Mouse (Mus musculus): ENCODE data around the gene Bcl11a. TPM values are rescaled to one million over a fixed set of nuclear protein-coding genes. Genes with fewer than 3 reads are reported as not detected.

The Bcl11a gene
- polyA plus RNA-seq, 1 experiment from 2014 or later, result 116 TPM

DNA sequence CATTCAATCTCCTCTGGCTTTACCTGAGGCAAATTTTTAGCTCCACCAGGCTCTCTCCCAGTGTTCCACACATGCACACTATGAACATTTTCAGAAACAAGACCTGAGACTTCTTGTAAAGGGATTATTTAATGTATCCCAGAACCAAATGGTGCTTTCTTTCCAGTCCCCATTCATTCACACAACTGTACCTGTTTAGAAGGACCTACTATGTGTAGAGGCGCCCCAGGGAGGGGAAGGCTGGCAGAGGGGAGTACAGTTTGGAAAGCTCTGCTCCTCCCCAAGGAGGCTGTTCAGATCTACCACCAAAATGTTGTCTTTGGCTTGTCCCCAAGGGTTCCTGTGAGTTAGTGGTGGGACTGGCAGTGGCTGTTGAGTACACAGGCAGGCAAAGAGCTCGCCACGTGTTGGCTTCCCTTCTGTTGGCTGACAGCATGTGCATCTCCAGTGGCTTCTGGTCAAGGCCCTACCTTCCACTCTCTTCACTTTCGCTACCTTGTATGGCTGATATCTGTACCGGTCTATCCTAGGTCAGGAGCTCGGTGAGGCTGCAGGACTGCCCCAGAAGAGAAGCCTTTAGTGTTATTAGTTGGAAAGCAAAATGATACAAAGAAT lies 25.4 kb downstream of the Bcl11a start:
- no peak overlapping the region for H3K9ac ChIP-seq
- no peaks in the 10 kb centered on the region for H3K36me3 ChIP-seq
- H3K9me3 ChIP-seq, result no peaks in the 10 kb centered on the region
- H3K27ac ChIP-seq (replicated peaks), result no peak overlapping the region
- peaks cover 62% of the 10 kb centered on the region for H3K4me1 ChIP-seq (replicated peaks)
- WGBS, result 72% methylated on average over 6 of the region's 6 CpGs
- ATAC-seq (ENCODE audit: low FRiP score, low read depth), result no peak
- no peaks in the 10 kb centered on the region for H3K27me3 ChIP-seq
- no peak overlapping the region for H3K4me3 ChIP-seq
- H3K4me2 ChIP-seq, result 0 out of 2 replicates have a peak overlapping the region, but pooled peaks have one; percentile 11

GRCm38 (mm10) chr11:24107414-24107813 lies 29.6 kb downstream of the Bcl11a start:
- Histone ChIP-seq H3K27ac (replicated peaks) (no peak overlapping the region), H3K9me3 (no peaks in the 10 kb centered on the region), H3K4me3 (no peak overlapping the region), H3K4me2 (no peak overlapping the region), H3K4me1 (replicated peaks) (peaks cover 52% of the 10 kb centered on the region), H3K36me3 (no peaks in the 10 kb centered on the region), H3K9ac (no peak overlapping the region), H3K27me3 (no peaks in the 10 kb centered on the region)
- WGBS, result 66% methylated on average over 5 of the region's 5 CpGs
- no peak for ATAC-seq (ENCODE audit: low FRiP score, low read depth)

DNA sequence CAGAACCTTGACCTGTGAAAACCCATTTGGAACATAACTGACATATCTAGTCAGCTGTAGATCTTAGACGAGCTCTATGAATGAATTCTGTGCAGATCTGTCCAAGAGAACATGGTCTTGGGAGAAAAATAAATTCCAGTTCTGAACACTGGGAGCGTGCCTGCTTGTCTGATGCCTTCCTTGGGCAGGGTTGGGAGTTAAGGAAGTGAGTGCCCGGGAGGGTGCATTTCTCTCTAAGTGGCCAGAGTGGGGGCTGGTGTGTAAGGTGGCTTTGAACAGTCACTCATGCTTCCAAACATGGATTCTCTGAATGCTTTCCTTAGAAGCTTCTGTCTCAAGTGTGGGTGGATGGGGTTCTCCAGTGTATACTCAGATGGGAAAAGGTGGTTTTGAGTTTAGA lies 31.1 kb downstream of the Bcl11a start:
- Histone ChIP-seq H3K4me1 (replicated peaks) (peaks cover 41% of the 10 kb centered on the region), H3K4me2 (no peak overlapping the region), H3K27ac (replicated peaks) (no peak overlapping the region), H3K9me3 (no peaks in the 10 kb centered on the region), H3K36me3 (no peaks in the 10 kb centered on the region), H3K9ac (no peak overlapping the region), H3K27me3 (no peaks in the 10 kb centered on the region), H3K4me3 (no peak overlapping the region)
- no peak for ATAC-seq (ENCODE audit: low FRiP score, low read depth)
- 71% methylated on average over 3 of the region's 3 CpGs for WGBS

GRCm38 (mm10) chr11:24109388-24109787 lies 31.5 kb downstream of the Bcl11a start:
- H3K4me3 ChIP-seq, result no peak overlapping the region
- no peaks in the 10 kb centered on the region for H3K36me3 ChIP-seq
- peaks cover 41% of the 10 kb centered on the region for H3K4me1 ChIP-seq (replicated peaks)
- 93% methylated on average over 3 of the region's 3 CpGs for WGBS
- no peaks in the 10 kb centered on the region for H3K9me3 ChIP-seq
- no peak overlapping the region for H3K4me2 ChIP-seq
- H3K9ac ChIP-seq, result no peak overlapping the region
- no peaks in the 10 kb centered on the region for H3K27me3 ChIP-seq
- no peak overlapping the region for H3K27ac ChIP-seq (replicated peaks)
- ATAC-seq (ENCODE audit: low FRiP score, low read depth), result no peak

DNA sequence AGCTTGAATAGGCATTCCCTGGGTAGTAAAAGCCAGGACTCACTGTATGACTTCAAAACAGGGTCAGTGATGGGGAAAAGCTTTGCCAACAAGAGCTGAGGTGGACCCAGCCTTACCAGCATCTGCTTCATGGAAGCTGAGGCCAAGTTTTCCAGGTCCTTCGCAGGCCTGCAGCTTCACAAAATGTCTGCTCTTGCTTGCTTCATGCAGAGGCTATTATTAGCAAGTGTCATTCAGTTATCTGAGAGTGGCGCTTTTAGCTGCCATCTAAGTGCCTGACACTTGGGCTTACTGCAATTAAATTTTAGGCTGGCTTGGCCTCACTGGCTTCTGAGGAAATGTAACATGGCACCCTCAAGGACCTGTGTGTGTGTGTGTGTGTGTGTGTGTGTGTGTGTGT lies 32.3 kb downstream of the Bcl11a start:
- Histone ChIP-seq H3K36me3 (no peaks in the 10 kb centered on the region), H3K4me3 (no peak overlapping the region), H3K4me2 (no peak overlapping the region), H3K9ac (no peak overlapping the region), H3K27me3 (no peaks in the 10 kb centered on the region), H3K4me1 (replicated peaks) (peaks cover 41% of the 10 kb centered on the region), H3K9me3 (no peaks in the 10 kb centered on the region), H3K27ac (replicated peaks) (no peak overlapping the region)
- no peak for ATAC-seq (ENCODE audit: low FRiP score, low read depth)
- 60% methylated on average over 2 of the region's 2 CpGs for WGBS

DNA sequence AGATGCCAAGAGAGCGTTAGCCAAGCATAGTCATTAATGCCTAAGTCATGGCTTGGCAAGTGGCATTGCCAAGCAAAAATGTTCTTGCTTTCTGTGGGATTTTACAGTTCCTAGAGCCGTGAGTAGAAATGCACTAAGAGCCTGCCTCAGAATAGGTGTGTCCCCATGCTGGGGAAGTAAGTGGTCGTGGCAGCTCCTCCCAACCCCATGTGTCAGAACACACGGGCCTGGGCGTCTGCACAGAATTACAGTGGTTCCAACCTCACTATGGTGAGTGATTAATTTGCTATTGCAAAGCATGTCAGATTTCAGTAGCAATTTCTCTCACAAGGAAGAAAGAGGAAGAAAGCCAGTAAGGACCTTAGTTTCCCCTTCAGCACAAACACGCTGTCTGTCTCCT lies 33.9 kb downstream of the Bcl11a start:
- Histone ChIP-seq H3K4me2 (no peak overlapping the region), H3K4me3 (no peak overlapping the region), H3K9ac (no peak overlapping the region), H3K36me3 (no peaks in the 10 kb centered on the region), H3K27me3 (no peaks in the 10 kb centered on the region), H3K4me1 (replicated peaks) (peaks cover 35% of the 10 kb centered on the region), H3K27ac (replicated peaks) (no peak overlapping the region), H3K9me3 (no peaks in the 10 kb centered on the region)
- no peak for ATAC-seq (ENCODE audit: low FRiP score, low read depth)
- WGBS, result 47% methylated on average over 6 of the region's 6 CpGs

- Histone ChIP-seq H3K9me3 (no peaks in the 10 kb centered on the region), H3K27ac (replicated peaks) (no peak overlapping the region), H3K4me2 (no peak overlapping the region), H3K4me3 (no peak overlapping the region), H3K4me1 (replicated peaks) (peaks cover 26% of the 10 kb centered on the region), H3K9ac (no peak overlapping the region), H3K36me3 (no peaks in the 10 kb centered on the region), H3K27me3 (no peaks in the 10 kb centered on the region)
- no peak for ATAC-seq (ENCODE audit: low FRiP score, low read depth)
- 79% methylated on average over 12 of the region's 12 CpGs for WGBS
Observed at GRCm38 (mm10) chr11:24115017-24115752, 37.3 kb downstream of the Bcl11a start.

- Histone ChIP-seq H3K4me3 (no peak overlapping the region), H3K27me3 (no peaks in the 10 kb centered on the region), H3K9me3 (no peaks in the 10 kb centered on the region), H3K9ac (no peak overlapping the region), H3K27ac (replicated peaks) (no peak overlapping the region), H3K4me1 (replicated peaks) (peaks cover 24% of the 10 kb centered on the region), H3K4me2 (no peak overlapping the region), H3K36me3 (no peaks in the 10 kb centered on the region)
- WGBS, result 93% methylated on average over 2 of the region's 2 CpGs
- no peak for ATAC-seq (ENCODE audit: low FRiP score, low read depth)
Observed at GRCm38 (mm10) chr11:24116041-24116440, 38.2 kb downstream of the Bcl11a start.

- no peaks in the 10 kb centered on the region for H3K36me3 ChIP-seq
- H3K27me3 ChIP-seq, result no peaks in the 10 kb centered on the region
- no peaks in the 10 kb centered on the region for H3K9me3 ChIP-seq
- H3K9ac ChIP-seq, result no peak overlapping the region
- no peak overlapping the region for H3K27ac ChIP-seq (replicated peaks)
- ATAC-seq (ENCODE audit: low FRiP score, low read depth), result no peak
- H3K4me1 ChIP-seq (replicated peaks), result peaks cover 28% of the 10 kb centered on the region
- no peak overlapping the region for H3K4me3 ChIP-seq
- H3K4me2 ChIP-seq, result no peak overlapping the region
- 87% methylated on average over 7 of the region's 7 CpGs for WGBS
Observed at GRCm38 (mm10) chr11:24116582-24117318, 38.9 kb downstream of the Bcl11a start.

DNA sequence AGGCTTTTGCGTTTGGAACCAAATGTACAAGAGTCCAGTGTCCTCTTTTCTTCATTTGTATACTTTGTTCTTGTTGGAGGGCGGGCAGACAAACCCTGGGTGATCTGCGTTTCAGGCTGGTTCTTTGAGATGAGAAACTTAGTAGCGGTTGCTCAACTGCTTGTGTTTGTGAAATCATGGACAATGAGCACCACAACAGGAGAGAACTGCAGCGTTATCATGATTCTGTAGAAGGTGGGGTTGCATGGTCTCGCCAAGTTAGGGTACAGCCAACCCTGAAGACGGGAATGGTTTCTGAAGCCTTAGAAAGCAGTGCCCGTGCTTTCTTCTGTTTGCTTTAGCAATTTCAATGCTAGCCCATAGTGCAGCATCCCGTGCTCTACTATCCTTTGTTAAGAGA lies 43.3 kb downstream of the Bcl11a start:
- WGBS, result 70% methylated on average over 9 of the region's 9 CpGs
- H3K9ac ChIP-seq, result no peak overlapping the region
- H3K4me1 ChIP-seq (replicated peaks), result peaks cover 52% of the 10 kb centered on the region
- H3K9me3 ChIP-seq, result no peaks in the 10 kb centered on the region
- H3K4me3 ChIP-seq, result no peak overlapping the region
- H3K27me3 ChIP-seq, result no peaks in the 10 kb centered on the region
- 0 out of 2 replicates have a peak overlapping the region, but pooled peaks have one; percentile 21 for H3K27ac ChIP-seq (replicated peaks)
- no peak overlapping the region for H3K4me2 ChIP-seq
- ATAC-seq (ENCODE audit: low FRiP score, low read depth), result no peak
- no peaks in the 10 kb centered on the region for H3K36me3 ChIP-seq

DNA sequence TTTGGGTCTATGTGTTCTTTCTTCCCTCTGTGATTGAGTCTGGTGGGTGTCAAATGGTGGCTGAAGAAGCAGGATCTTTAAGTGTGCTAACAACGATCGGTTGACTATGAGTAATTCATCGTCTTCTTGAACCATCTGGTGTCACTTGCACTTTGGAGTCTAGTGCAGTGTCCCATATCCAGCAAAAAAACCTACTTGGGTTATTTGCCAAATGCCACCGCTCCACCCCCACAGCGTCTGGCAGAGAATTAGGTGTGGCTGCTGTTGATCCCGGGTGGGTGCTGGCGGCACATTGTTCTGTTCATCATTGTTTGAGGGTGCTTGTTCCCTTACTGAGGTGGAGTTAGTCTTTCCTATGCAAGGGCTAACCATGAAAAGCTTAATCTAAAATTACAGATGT lies 45.0 kb downstream of the Bcl11a start:
- Histone ChIP-seq H3K9me3 (no peaks in the 10 kb centered on the region), H3K9ac (no peak overlapping the region), H3K27ac (replicated peaks) (no peak overlapping the region), H3K4me1 (replicated peaks) (peaks cover 59% of the 10 kb centered on the region), H3K4me2 (no peak overlapping the region), H3K4me3 (no peak overlapping the region), H3K36me3 (no peaks in the 10 kb centered on the region), H3K27me3 (no peaks in the 10 kb centered on the region)
- no peak for ATAC-seq (ENCODE audit: low FRiP score, low read depth)
- 77% methylated on average over 7 of the region's 7 CpGs for WGBS

GRCm38 (mm10) chr11:24123991-24124390 lies 46.1 kb downstream of the Bcl11a start:
- H3K27ac ChIP-seq (replicated peaks), result no peak overlapping the region
- H3K4me2 ChIP-seq, result no peak overlapping the region
- peaks cover 55% of the 10 kb centered on the region for H3K4me1 ChIP-seq (replicated peaks)
- 81% methylated on average over 2 of the region's 2 CpGs for WGBS
- H3K9ac ChIP-seq, result no peak overlapping the region
- no peaks in the 10 kb centered on the region for H3K36me3 ChIP-seq
- no peak for ATAC-seq (ENCODE audit: low FRiP score, low read depth)
- H3K9me3 ChIP-seq, result no peaks in the 10 kb centered on the region
- H3K4me3 ChIP-seq, result no peak overlapping the region
- no peaks in the 10 kb centered on the region for H3K27me3 ChIP-seq

Data from hindbrain, embryonic 15.5 days (tissue).